Mouse (Mus musculus): ENCODE results near the gene Tmem176a. TPM values are rescaled to one million over a fixed set of nuclear protein-coding genes. Genes with fewer than 3 reads are reported as not detected.

Gene Tmem176a
- total RNA-seq, 2 experiments from 2014 or later = 22.8 to 26.9 TPM

DNA sequence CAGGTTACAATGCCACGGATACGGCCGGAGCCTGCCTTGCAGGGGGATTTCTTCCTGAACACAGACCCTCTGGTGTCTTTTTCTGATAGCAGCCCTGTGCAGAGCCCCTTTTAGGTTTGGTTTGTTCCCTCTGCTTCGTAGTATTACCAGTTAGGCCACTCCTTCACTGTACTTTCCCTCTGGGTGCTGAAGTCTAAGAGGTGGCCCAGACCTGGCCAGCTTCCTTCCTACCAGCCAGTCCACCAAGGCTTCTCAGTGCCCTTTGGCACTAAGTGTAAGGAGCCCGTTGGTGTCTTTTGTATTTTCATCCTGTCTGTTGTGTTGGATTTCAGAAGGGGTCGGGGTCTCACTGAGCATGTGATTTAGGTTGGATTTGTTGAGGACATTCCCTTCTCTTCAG is 34.8 kb downstream of the Tmem176a start:
- DNase-seq (ENCODE audit: extremely low spot score in 1 of 2, low spot score in 1 of 2) = no peak

DNA sequence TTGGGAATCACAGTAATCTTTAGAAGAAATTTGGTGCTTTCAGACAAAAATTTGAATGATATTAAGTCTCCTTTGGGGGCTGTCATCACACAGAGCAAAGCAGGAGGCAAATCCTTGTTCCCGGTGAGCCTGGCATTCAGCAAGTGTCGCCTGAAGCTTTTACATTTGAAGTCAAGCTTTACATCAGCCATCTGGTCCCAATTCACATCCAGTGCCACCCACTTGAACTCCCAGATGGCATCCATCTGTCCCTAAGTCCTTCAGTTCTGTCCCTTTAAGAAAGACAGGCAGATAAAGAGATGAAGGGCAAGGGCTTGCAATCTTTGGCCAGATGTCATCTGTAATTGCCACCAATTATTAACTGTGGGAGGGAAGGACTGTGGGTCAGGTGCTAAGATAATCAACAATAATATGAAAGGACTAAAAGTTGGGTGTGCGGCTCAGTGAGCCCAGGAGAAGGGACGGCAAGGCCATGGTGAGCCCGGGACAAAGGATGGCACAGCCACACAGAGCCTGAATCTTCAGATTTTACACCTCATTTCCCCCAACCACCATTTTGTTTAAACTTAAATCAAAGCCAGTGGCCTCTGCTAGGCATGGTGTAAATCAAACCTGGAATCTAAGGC is 35.9 kb downstream of the Tmem176a start:
- DNase-seq (ENCODE audit: extremely low spot score in 1 of 2, low spot score in 1 of 2) = no peak

DNA sequence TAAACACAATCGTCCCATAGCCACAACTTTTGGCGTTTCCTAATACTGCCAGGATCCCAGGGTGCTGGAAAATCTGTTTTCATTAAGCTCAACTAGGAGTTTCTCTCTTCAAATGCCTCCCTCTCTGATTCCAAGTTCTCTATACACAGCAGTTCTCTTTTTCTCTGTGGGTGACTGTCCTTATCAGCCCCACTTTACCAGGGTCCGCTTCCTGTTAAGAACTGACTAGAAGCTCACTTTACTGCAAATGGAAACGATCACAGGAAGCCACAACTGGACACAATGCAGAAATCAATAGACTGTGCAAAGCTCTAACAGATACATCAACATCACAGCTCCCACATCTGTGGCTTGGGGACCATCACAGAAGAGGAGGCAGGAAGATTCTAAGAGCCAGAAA is 53.5 kb downstream of the Tmem176a start:
- DNase-seq (ENCODE audit: extremely low spot score in 1 of 2, low spot score in 1 of 2) = no peak

DNA sequence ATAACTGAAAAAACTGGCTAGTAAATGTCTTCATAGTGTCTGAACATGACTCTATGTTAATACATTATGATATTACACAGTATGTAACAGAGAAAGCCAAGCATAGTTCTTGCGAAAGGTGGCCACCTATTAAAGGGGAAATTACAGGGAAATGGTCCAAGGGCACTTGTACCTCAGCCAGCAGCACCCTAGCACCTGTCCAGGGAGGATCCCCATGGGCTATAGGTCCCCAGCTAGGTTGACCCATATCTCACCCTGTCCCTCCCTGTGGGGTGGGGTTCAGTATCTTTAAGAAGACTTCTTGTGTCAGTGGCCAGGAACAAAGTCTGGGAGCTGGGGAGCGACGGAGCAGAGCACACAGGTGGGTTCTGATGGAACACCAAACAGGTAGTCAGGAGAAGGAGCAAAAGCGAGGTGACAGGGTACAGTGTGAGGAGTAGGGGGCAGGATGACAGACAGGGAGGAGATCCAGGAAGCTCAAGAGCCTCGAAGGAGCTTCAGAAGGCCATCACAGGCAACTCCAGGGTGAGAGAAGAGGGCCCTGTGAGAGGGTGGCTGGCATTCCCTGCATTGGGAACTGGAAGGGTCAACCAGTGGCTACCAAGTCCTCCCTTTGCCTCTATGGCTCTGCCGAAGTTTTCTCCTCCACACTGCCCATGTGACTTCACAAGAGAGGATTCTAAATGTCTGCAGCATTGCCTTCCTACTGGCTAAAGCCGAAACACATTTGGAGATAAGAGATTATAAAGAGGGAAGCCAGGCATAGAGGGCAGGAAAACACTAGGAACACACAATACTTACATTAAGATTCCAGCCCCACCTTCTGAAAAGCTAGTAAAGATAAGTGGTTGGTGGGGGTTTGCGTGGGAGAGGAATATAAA is 54.5 kb downstream of the Tmem176a start:
- no peak for DNase-seq (ENCODE audit: extremely low spot score in 1 of 2, low spot score in 1 of 2)

DNA sequence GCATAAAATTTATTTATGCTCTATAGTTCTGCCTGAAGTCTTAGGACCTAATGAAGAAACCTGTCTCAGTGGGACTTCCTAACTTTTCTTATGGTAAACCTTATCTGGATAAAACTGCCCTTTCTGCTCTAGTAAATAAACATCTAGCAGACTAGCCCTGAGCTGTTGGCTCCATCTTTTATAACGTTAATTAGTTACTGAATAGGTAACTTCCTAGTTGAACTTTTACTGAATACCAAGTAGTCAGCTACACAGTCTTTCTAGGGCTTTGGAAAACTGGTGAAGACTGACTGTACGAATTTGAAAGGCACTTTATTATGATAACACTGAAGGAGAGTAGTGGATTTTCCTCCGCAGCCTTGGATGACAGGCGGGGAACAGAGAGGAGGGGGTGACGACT is 55.2 kb downstream of the Tmem176a start:
- DNase-seq (ENCODE audit: extremely low spot score in 1 of 2, low spot score in 1 of 2) = no peak

Other genes starting within 250 kb of the Tmem176a start
- 10 to 100 TPM; 40.4 to 46.9 TPM for gene Repin1, start 247.0 kb upstream of the Tmem176a start, total RNA-seq (2021)
- not detected for gene Gm44965, start 247.0 kb upstream of the Tmem176a start, total RNA-seq (2021)
- 1 to 10 TPM; 7.4 to 7.6 TPM for gene Zfp775, start 238.9 kb upstream of the Tmem176a start, total RNA-seq (2021)
- 10 to 100 TPM; 12.7 to 14.4 TPM for gene AI854703, start 214.2 kb upstream of the Tmem176a start, total RNA-seq (2021)
- under 1 TPM; 0.64 to 0.66 TPM for gene Gimap8, start 193.7 kb upstream of the Tmem176a start, total RNA-seq (2021)
- under 1 TPM in 1 of 2 experiments, not detected in 1; 0.64 TPM for gene Gimap9, start 164.8 kb upstream of the Tmem176a start, total RNA-seq (2021)
- not detected for gene Gimap4, start 156.4 kb upstream of the Tmem176a start, total RNA-seq (2021)
- 1 to 10 TPM; 4.9 to 5.2 TPM for gene Gimap6, start 132.7 kb upstream of the Tmem176a start, total RNA-seq (2021)
- 1 to 10 TPM in 1 of 2 experiments, not detected in 1; 1.1 TPM for gene Gm28053, start 122.3 kb upstream of the Tmem176a start, total RNA-seq (2021)
- gene Gimap7, start 122.3 kb upstream of the Tmem176a start, total RNA-seq (2021) = not detected
- 1 to 10 TPM; 2.0 to 2.6 TPM for gene Gimap1, start 101.9 kb upstream of the Tmem176a start, total RNA-seq (2021)
- 1 to 10 TPM in 1 of 2 experiments, under 1 TPM in 1; 0.71 to 1.0 TPM for gene Gimap5, start 94.7 kb upstream of the Tmem176a start, total RNA-seq (2021)
- not detected for gene Gimap3, start 70.1 kb upstream of the Tmem176a start, total RNA-seq (2021)
- 10 to 100 TPM; 54.9 to 64.9 TPM for gene Tmem176b, start 577 bp downstream of the Tmem176a start, total RNA-seq (2021)
- gene Aoc1, start 32.0 kb downstream of the Tmem176a start, total RNA-seq (2021) = not detected
- not detected for gene 1600015I10Rik, start 89.0 kb downstream of the Tmem176a start, total RNA-seq (2021)
- gene Doxl2, start 134.0 kb downstream of the Tmem176a start, total RNA-seq (2021) = not detected
- gene Svs1, start 145.9 kb downstream of the Tmem176a start, total RNA-seq (2021) = not detected
- 1 to 10 TPM; 2.1 to 2.2 TPM for gene Gpnmb, start 195.6 kb downstream of the Tmem176a start, total RNA-seq (2021)
- 10 to 100 TPM; 22.8 to 28.3 TPM for gene Malsu1, start 232.9 kb downstream of the Tmem176a start, total RNA-seq (2021)

Data from layer of hippocampus, postnatal 25 days (tissue).